Mouse (Mus musculus): Measurements from ENCODE around the gene Pa2g4.

Pa2g4 gene

DNA sequence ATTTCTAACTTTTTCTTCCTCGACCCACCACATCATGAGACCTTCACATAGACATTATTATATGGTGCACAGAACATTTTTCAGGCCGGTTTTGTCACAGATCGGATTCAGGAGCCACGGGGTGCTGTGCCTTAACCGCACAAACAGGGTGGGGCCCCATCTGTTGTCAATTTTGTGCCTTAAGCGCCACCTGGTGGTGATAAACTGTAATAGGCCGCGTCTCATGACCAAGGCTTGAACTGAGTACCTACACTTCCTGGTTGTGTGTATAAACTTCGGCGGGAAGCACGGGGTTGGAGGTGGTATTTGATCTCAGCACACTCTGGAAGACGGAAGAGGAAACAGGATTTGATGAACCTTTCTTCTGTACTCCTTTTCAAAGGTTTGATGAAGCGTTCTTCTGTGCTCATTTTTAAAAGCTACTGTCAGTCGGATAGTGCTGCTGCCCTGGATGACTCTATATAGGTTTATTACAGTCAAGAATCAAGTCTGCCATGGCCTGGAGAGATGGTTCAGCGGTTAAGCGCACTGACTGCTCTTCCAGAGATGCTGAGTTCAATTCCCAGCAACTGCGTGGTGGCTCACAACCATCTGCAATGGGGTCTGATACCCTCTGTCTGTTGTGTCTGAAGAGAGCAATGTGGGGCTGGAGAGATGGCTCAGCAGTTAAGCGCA lies 29.4 kb downstream of the Pa2g4 start:
- peak; percentile 97 for DNase-seq (ENCODE audit: low spot score)

DNA sequence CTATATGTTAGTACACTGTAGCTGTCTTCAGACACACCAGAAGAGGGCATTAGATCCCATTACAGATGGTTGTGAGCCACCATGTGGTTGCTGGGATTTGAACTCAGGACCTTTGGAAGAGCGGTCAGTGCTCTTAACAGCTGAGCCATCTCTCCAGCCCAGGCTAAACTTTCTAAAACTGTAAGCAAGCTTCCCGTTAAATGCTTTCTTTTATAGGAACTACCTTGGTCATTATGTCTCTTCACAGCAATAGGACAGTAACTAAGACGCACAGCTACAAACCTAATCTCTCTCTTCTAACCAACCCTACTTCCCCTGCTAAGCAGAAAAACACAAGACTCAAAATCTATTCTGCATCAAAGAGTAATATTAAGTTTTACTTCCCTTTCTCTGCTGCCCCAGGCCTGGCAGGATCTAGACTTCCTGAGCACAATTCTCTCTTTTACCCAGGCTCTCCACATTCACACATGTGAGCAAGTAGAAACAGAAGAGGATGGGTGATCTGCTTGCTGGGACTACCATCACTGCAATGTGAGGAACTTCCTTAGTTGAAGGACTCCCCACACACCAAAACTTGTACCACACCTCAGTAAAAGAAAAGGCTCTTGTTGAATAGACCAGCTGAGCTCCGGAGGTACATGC lies 30.0 kb downstream of the Pa2g4 start:
- no peak for DNase-seq (ENCODE audit: low spot score)

DNA sequence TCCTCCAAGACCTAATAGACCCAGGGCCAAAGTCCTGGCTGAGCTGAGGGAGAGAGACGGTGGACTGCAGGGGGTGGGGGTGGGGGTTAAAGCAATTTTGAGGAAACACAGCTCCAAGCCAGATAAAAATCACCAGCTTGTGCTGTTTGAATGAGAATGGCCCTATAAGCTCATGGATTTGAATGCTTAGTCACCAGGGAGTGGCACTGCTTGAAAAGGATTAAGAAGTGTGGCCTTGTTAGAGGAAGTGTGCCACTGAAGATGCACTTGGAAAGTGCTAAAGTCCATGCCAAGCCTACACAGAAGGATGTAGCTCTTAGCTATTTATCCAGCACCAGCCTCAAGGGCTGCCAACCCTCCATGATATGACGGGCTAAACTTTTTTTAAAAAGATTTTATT lies 30.6 kb downstream of the Pa2g4 start:
- DNase-seq (ENCODE audit: low spot score) = no peak

DNA sequence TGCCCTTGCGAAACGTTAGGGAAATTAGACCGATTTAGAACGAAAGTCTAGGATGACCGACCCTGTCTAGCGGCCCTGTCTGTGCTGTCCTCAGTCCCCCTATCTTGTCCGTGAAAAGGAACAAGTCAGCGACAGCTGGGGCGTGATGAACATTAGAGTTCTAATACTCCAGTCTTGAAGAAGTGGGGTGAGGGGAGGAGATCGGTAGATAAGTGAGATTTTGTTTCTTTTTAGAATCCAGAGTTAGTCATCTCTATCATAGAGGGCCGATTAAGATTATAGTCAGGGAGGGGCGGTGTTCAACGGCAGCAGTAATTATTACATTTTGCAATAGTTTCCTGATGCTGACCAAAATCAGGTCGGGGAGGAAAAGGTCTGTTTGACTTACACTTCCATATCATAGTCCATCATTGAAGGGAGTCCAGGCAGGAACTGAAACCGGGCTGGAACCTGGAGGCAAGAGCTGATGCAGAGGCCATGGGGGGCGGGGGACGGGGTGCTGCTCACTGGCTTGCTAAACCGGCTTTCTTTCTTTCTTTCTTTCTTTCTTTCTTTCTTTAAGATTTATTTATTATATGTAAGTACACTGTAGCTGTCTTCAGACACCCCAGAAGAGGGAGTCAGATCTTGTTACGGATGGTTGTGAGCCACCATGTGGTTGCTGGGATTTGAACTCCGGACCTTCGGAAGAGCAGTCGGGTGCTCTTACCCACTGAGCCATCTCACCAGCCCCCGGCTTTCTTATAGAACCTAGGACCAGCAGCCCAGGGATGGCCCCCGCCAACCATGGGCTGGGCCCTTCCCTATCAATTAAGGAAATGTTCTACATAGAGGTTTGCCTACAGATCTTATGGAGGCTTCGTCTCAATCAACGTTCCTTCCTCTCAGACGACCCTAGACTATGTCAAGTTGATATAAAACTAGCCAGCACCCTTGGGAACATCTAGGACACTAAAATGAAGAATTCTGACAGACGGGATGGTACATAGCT lies 39.1 kb downstream of the Pa2g4 start:
- DNase-seq (ENCODE audit: low spot score) = no peak

DNA sequence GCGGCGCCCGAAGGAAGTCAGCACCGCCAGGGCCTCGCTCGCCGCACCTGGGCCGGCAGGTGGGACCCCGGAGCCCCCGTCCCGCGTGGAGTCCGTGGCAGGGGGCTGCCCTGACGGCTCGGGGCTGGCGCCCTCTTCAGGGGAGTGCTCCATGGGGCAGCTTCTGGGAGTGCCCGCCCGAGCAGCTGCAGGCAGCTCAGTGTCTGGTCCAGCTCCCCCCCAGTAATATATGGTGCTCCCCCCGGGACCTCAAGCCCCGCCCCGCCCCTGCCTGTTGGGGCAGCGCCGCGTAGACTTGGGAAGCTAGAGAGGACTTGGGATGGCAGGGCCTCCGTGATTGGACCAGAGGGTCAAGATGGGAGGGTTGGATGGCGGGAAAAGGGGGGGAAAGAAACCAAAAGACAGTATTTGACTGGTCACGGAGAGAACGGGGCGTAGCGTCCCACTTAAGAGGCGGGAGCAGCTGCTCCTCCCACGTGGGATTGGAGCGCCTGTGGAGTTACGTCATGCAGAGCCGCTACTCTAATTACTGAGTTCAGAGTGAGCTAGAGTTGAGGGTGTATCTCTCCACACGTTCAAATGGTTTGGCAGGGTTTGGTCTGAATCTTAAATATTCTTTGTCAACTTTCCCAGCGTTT lies 40.0 kb downstream of the Pa2g4 start, which contains the start of gene Esyt1:
Esyt1 (minus strand) TSS at position 201 of the 638 bp plus-strand sequence.
- DNase-seq (ENCODE audit: low spot score) = peak; percentile 99

DNA sequence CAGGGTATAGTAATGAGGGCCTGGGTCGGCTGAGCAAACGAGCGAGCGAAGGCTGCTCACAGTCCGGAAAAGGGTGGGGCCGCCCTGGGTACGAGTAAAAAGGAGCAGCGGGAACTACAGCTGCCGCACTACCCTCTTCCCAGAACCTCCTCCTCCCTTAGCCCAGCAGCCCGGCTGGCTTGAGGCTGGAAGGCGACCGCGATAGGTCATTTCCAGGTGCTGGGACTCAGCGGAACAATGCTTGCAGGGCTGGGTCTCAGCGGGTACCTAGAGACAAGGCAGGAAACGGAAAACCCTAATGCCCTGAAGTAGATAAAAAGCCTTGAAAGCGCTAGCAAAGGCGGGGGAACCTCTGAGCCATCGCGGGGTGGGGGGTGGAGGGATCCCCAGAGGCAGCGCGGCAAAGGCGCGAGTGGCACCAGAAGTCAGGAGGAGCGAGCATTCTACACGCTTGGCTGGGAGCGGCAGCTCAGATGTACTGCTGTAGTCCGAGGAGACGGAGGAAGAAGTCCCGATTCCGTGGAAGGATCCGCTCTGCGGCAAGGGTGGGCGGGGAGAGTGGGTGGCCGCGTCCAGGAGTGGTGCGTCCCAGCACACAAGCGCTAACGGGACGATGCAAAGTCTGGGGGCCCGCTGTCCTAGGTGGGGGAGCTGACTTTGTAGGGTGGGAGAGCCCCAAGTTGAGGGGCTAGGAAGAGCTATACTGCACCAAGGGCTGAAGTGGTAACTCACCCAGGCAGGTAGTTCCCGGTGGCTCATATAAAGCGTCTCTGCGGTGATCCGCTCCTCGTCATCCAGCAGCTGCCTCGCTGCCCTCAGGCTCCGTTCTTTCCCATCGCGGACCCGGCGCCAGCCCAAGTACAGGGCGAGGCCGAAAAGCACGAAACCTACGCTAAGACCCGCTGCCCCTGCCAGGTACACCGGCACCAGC lies 40.8 kb downstream of the Pa2g4 start:
- peak; percentile 74 for DNase-seq (ENCODE audit: low spot score)

DNA sequence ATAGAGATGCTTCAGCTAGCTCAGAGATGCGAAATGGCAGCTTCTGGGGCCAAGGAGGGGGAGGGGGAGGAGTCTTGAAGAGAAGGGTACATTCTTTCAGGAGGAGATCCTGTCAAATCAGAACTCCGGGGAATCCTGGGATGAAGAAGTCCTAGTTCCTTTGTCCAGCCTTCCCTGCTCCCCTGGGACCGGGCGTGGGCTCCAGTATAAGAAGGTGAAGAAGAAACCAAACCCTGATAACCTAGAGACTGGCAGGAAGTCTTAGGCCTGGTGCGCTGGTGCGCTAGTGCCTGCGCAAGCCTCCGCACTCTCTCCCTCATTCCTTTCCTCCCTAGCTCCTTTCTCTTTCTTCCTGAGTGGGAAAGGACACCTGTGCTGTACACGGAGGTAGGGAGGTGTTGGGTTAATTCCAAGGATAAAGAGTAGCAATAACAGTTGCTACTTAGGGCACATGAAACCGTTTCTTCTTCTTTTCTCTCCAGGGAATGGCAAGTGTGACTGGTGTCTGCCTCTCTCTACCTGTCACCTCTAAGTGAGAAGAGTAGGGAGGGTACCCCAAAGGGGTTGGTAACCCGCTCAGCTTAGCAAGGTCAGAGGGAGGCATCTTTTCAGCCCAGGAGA lies 41.6 kb downstream of the Pa2g4 start:
- peak; percentile 49 for DNase-seq (ENCODE audit: low spot score)

DNA sequence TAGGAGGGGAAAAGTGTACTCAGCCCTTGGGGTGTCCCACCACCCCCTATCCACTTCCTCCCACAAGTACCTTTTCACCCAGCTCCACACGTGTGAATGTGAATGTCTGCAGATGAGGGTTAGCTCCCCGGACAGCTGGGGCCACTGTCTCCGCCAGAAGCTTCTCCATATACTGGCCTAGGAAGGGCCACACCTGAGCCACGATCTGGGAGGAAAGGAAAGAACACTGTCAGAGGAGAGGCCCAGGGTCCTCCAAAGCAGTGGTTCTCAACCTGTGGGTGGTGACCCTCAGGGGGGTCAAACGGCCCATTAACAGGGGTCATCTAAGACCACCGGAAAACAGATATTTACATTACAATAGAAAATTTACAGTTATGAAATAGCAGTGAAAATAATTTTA lies 43.4 kb downstream of the Pa2g4 start:
- DNase-seq (ENCODE audit: low spot score) = no peak

DNA sequence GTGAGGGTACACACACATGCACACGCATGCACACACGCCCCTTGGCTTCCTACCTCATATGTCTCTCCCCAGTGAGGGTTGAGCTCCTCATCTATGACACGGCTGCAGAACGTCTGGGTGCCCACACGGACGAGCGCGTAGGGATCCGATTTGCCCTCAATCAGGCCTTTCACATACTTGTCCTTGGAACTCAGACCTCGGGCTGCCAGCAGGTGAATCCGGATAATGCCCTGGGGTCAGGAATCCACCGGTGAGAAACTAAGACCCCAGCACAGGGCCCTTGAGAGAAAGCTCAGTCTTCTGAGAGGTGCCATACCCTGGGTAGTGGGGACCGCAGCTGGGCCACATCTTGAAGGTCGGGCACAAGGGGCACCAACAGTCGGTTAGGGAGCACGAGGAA lies 45.2 kb downstream of the Pa2g4 start:
- no peak for DNase-seq (ENCODE audit: low spot score)

DNA sequence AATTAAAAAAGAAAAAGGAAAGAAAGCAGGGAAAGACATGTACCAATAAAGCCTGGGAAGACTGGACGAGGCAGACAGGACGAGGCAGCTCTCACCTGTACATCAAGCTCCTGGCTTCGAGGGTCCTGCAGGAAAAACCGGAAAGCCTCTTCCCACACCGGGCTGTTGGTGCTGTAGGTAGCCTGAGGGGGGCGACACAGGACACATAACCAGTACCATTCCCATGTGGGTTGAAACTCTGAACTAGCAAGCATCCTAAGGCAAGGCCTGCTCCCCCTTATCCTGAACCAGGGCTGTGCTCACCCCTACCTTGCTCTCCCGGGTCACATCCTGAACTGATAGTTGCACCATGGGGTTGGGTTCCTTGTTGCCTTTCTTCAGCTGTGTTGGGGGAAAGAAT lies 47.0 kb downstream of the Pa2g4 start:
- DNase-seq (ENCODE audit: low spot score) = peak; percentile 38

DNA sequence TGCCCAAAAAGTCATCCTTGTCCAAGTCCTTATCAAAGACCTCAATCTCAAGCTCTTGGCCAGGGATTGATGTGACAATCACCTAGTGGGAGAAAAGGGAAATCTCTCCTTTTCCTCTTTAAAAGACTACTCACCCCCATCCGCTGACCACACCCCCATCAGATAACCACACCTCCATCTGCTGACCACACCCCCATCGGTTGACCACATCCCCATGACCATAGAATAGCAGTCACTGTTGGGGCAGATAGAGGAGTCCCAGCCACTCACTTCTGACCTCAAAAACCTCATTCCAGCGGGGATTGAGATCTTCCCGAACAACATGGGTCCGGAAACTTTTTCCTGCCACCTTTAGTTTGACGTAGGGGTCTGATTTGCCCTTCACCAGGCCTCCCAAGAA lies 49.1 kb downstream of the Pa2g4 start:
- DNase-seq (ENCODE audit: low spot score) = no peak

DNA sequence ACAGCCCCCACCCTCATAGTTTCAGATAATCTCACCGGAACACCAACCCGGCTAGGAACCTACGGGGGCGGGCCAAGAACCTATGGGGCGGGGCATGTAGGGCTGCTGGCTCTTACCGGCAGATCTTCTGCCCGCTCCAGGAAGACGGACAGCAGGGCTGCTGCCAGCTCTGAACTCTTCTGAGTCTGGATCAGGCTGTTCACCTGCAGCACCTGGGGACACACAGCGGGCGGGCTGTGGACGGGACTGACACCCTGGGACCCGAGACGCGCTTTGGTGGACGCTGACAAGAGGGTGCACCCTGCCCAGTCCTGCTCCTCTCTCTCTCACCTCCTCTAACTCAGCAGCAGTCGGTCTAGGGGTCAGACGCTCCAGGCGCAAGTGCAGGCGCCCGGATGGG lies 49.8 kb downstream of the Pa2g4 start:
- no peak for DNase-seq (ENCODE audit: low spot score)

DNA sequence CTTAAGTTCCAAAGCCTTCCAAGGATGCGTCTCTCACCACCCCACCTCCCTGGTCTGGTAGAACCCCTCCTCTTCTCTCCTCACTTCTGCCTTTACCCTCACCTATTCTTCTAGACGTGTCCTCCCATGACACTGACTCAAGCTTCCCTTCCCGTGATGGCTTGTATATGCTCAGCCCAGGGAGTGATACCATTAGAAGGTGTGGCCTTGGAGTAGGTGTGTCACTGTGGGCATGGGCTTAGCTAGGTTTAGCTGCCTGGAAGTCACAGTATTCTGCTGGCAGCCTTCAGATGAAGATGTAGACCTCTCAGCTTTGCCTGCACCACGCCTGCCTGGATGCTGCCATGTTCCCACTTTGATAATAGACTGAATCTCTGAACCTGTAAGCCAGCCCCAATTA lies 50.7 kb downstream of the Pa2g4 start:
- no peak for DNase-seq (ENCODE audit: low spot score)

DNA sequence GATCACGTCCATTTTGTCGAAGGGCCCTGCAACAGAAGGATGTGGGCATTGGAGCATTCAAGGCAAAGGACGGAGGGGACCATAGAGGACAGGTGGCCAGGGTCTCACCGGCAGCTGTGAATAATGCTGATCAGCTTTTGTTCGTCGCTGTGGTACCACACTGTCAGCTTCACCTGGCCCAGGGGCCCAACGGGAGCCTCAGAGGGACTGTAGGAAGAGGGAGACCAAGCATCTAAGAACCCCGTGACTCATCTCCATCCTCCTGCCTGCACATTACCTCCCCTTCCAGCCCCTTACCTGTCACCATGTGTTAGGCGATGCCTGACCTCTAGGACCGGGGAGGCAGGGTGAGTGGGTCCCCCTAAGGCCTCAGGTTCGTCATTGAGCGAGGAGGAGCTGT lies 54.0 kb downstream of the Pa2g4 start:
- no peak for DNase-seq (ENCODE audit: low spot score)

DNA sequence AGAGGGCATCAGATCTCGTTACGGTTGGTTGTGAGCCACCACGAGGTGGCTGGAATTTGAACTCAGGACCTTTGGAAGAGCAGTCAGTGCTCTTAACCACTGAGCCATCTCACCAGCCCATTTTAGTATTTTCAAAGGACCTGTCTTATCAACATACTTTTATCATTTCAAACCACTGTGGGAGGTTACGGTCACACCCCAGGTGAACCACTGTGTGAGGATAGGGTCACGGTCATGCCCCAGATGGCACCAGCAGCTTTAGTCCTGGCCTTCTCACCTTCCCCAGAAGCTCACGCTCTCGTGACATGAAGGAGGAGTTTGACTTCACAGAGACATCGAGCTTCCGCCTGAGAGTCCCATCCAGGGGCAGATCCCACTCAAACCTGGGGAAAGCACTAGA lies 54.6 kb downstream of the Pa2g4 start:
- no peak for DNase-seq (ENCODE audit: low spot score)

DNA sequence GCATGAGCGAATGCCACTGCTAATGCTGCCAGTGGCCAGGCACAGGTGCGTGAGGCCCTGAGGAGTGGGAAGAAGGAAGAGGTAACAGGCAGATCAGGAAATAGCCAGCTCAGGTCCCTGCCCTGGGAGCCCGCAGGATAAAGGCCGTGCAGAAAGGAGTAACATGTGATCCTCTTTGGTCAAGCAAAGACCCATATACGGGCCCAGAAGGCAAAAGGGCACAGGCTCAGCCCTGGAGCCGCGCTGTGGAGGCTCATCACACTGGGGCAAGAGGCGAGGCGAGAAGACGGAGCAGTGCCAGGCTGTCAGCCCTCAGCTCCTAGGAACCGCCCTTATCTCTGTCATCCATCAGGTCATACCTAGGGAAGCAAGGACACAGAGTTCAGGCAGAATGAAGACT lies 55.5 kb downstream of the Pa2g4 start:
- DNase-seq (ENCODE audit: low spot score) = no peak

DNA sequence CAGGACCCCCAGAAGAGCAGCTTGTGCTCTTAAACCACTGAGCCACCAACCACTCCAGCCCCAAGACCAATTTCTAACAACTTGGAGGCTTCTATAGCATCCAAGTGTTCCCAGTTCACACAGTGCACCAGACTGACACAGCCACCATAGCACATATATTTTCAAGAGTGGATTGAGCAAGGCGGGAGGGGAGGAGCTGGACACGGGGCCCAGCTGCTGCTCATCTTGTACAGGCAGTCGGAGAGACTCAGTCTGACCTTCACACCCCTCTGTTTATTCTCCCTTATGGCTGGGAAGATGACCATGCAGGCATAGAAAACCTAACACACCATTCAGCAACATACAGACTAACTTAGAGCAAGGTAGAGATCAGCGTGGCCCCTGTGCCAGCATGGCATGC lies 56.0 kb downstream of the Pa2g4 start:
- DNase-seq (ENCODE audit: low spot score) = no peak

DNA sequence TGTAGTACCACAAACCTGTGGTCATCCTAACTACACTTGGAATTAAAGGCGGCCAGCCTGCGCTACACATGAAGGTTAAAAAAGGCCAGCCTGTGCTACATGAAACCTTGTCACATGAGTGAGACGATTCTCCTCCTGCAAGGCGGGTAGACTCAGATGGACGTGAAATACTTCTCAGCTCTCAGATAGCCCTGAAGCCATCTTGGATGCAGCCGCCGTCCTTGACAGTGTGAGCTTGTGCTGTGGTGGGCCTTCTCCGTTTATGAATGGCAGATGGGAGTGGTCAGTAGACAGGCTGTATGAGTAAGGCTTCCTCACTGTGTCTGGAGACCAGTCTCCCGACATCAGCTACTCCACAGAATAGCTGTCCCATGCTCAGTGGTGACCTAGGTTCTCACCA lies 56.6 kb downstream of the Pa2g4 start:
- no peak for DNase-seq (ENCODE audit: low spot score)

DNA sequence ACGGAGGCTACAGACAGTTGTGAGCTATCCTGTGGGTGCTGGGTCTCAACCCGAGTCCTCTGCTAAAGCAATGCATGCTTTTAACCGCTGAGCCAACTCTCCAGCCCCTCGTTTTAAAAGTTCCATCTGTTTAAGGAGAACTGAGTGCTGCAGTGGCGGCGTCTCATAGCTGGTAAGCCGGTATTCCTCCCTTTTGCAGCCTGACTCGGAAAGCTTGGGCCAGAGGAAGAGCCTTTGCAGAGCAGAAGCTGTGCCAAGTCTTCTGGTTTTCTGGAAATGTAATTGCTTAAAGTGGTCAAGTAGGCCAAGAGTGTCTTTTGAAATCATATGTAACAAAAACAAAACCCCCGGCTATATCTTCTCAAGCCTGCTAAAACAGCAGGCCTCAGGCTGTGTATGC lies 57.5 kb downstream of the Pa2g4 start:
- no peak for DNase-seq (ENCODE audit: low spot score)

All from embryo, embryonic 10.5 days (tissue).